Mouse (Mus musculus): ENCODE measurements around the gene Wdr76. TPM values are rescaled to one million over a fixed set of nuclear protein-coding genes. Genes with fewer than 3 reads are reported as not detected.
"Not testable (repeated sequence)": the region's sequence is repeated elsewhere in the genome, so short reads cannot be mapped to it uniquely, and the experiment has no call there.

Gene Wdr76
- polyA plus RNA-seq, 1 experiment from 2014 or later = 6.9 TPM

DNA sequence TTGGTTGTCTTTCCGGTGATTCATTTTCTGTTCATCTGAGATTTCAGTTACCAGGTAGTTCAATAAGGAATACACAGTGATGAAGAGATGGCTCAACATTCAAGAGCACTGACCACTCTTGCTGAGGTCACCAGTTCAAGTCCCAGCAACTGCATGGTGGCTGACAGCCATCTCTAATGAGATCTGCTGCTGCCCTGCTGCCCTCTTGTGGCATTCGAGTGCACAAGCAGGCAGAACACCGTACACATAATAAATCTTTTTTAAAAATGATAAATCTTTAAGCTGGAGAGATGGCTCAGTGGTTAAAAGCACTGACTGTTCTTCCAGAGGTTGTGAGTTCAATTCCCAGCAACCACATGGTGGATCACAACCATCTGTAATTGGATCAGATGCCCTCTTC, 26.0 kb upstream of the Wdr76 start:
- H3K27ac ChIP-seq (ENCODE audit: low read length) = no peak overlapping the region
- H3K4me1 ChIP-seq (ENCODE audit: control insufficient read depth, insufficient read depth, low read length) = no peaks in the 10 kb centered on the region
- H3K9me3 ChIP-seq (replicated peaks; ENCODE audit: control insufficient read depth, low read length) = no peaks in the 10 kb centered on the region
- 57% methylated on average over 3 of the region's 3 CpGs for WGBS
- H3K9ac ChIP-seq (ENCODE audit: low read length) = no peak overlapping the region
- H3K4me3 ChIP-seq (replicated peaks; ENCODE audit: low read length) = no peak overlapping the region
- H3K36me3 ChIP-seq (ENCODE audit: control insufficient read depth, insufficient read depth, low read length) = no peaks in the 10 kb centered on the region
- no peak overlapping the region for H3K4me2 ChIP-seq (ENCODE audit: low read depth, low read length)
- H3K27me3 ChIP-seq (ENCODE audit: control insufficient read depth, insufficient read depth, low read length) = no peaks in the 10 kb centered on the region
- no peak for ATAC-seq (ENCODE audit: insufficient read depth, low FRiP score)

- H3K4me2 ChIP-seq (ENCODE audit: low read depth, low read length); H3K9ac ChIP-seq (ENCODE audit: low read length); H3K36me3 ChIP-seq (ENCODE audit: control insufficient read depth, insufficient read depth, low read length); H3K9me3 ChIP-seq (replicated peaks; ENCODE audit: control insufficient read depth, low read length); H3K27ac ChIP-seq (ENCODE audit: low read length); ATAC-seq (ENCODE audit: insufficient read depth, low FRiP score); H3K27me3 ChIP-seq (ENCODE audit: control insufficient read depth, insufficient read depth, low read length); H3K4me1 ChIP-seq (ENCODE audit: control insufficient read depth, insufficient read depth, low read length); H3K4me3 ChIP-seq (replicated peaks; ENCODE audit: low read length): not testable (repeated sequence)
- WGBS = 83% methylated on average over 13 of the region's 13 CpGs
Measured at GRCm38 (mm10) chr2:121480916-121481315, 25.6 kb upstream of the Wdr76 start.

GRCm38 (mm10) chr2:121483576-121483975, 22.9 kb upstream of the Wdr76 start:
- Histone ChIP-seq H3K9ac (ENCODE audit: low read length) (no peak overlapping the region), H3K36me3 (ENCODE audit: control insufficient read depth, insufficient read depth, low read length) (no peaks in the 10 kb centered on the region), H3K4me1 (ENCODE audit: control insufficient read depth, insufficient read depth, low read length) (no peaks in the 10 kb centered on the region), H3K9me3 (replicated peaks; ENCODE audit: control insufficient read depth, low read length) (no peaks in the 10 kb centered on the region), H3K27ac (ENCODE audit: low read length) (no peak overlapping the region), H3K4me3 (replicated peaks; ENCODE audit: low read length) (no peak overlapping the region), H3K27me3 (ENCODE audit: control insufficient read depth, insufficient read depth, low read length) (no peaks in the 10 kb centered on the region), H3K4me2 (ENCODE audit: low read depth, low read length) (no peak overlapping the region)
- 80% methylated on average over 8 of the region's 8 CpGs for WGBS
- ATAC-seq (ENCODE audit: insufficient read depth, low FRiP score) = no peak

DNA sequence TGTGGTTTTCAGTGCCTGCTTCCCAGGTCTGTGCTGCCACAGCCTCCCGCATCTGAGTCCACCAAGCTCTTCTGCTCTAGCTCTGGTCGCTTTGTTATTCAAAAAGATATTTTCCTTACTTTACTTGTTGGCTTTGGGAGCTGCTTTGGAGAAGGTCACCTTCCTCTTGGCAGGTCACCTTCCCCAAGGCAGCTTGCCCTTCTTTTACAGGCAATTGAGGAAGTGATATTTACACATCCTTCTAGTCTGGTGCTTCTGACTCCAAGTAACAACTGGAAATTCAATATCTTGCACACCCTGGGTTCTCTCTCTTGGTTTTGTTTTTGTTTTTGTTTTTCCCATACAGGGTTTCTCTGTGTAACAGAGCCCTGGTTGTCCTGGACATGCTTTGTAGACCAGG, 22.1 kb upstream of the Wdr76 start:
- not testable (repeated sequence) for ATAC-seq (ENCODE audit: insufficient read depth, low FRiP score); H3K4me2 ChIP-seq (ENCODE audit: low read depth, low read length); H3K27me3 ChIP-seq (ENCODE audit: control insufficient read depth, insufficient read depth, low read length); H3K36me3 ChIP-seq (ENCODE audit: control insufficient read depth, insufficient read depth, low read length); H3K9ac ChIP-seq (ENCODE audit: low read length); H3K27ac ChIP-seq (ENCODE audit: low read length); H3K4me1 ChIP-seq (ENCODE audit: control insufficient read depth, insufficient read depth, low read length); H3K4me3 ChIP-seq (replicated peaks; ENCODE audit: low read length); H3K9me3 ChIP-seq (replicated peaks; ENCODE audit: control insufficient read depth, low read length)
- 78% methylated on average over 1 of the region's 2 CpGs for WGBS

- not testable (repeated sequence) for H3K36me3 ChIP-seq (ENCODE audit: control insufficient read depth, insufficient read depth, low read length); H3K27me3 ChIP-seq (ENCODE audit: control insufficient read depth, insufficient read depth, low read length); H3K4me3 ChIP-seq (replicated peaks; ENCODE audit: low read length); H3K4me1 ChIP-seq (ENCODE audit: control insufficient read depth, insufficient read depth, low read length); H3K27ac ChIP-seq (ENCODE audit: low read length); H3K4me2 ChIP-seq (ENCODE audit: low read depth, low read length); H3K9me3 ChIP-seq (replicated peaks; ENCODE audit: control insufficient read depth, low read length); ATAC-seq (ENCODE audit: insufficient read depth, low FRiP score); H3K9ac ChIP-seq (ENCODE audit: low read length)
- 78% methylated on average over 1 of the region's 6 CpGs for WGBS
Measured at GRCm38 (mm10) chr2:121501550-121501949, 5.0 kb upstream of the Wdr76 start.

GRCm38 (mm10) chr2:121507173-121507950, 839 bp downstream of the Wdr76 start:
- H3K9me3 ChIP-seq (replicated peaks; ENCODE audit: control insufficient read depth, low read length) = no peaks in the 10 kb centered on the region
- 4% methylated on average over 12 of the region's 12 CpGs for WGBS
- no peak overlapping the region for H3K27ac ChIP-seq (ENCODE audit: low read length)
- ATAC-seq (ENCODE audit: insufficient read depth, low FRiP score) = no peak
- no peaks in the 10 kb centered on the region for H3K27me3 ChIP-seq (ENCODE audit: control insufficient read depth, insufficient read depth, low read length)
- peak overlapping the region; percentile 66 for H3K4me2 ChIP-seq (ENCODE audit: low read depth, low read length)
- H3K4me3 ChIP-seq (replicated peaks; ENCODE audit: low read length) = peak overlapping the region; percentile 63
- H3K4me1 ChIP-seq (ENCODE audit: control insufficient read depth, insufficient read depth, low read length) = peaks cover 8% of the 10 kb centered on the region
- peak overlapping the region; percentile 64 for H3K9ac ChIP-seq (ENCODE audit: low read length)
- H3K36me3 ChIP-seq (ENCODE audit: control insufficient read depth, insufficient read depth, low read length) = no peaks in the 10 kb centered on the region

GRCm38 (mm10) chr2:121507951-121508330, 1.4 kb downstream of the Wdr76 start:
- Histone ChIP-seq H3K27me3 (ENCODE audit: control insufficient read depth, insufficient read depth, low read length) (no peaks in the 10 kb centered on the region), H3K4me3 (replicated peaks; ENCODE audit: low read length) (peak overlapping the region; percentile 63), H3K36me3 (ENCODE audit: control insufficient read depth, insufficient read depth, low read length) (no peaks in the 10 kb centered on the region), H3K4me1 (ENCODE audit: control insufficient read depth, insufficient read depth, low read length) (peaks cover 8% of the 10 kb centered on the region), H3K9me3 (replicated peaks; ENCODE audit: control insufficient read depth, low read length) (no peaks in the 10 kb centered on the region), H3K27ac (ENCODE audit: low read length) (no peak overlapping the region), H3K4me2 (ENCODE audit: low read depth, low read length) (peak overlapping the region; percentile 66), H3K9ac (ENCODE audit: low read length) (peak overlapping the region; percentile 64)
- 51% methylated on average over 2 of the region's 2 CpGs for WGBS
- ATAC-seq (ENCODE audit: insufficient read depth, low FRiP score) = no peak

GRCm38 (mm10) chr2:121509584-121509983, 3.1 kb downstream of the Wdr76 start:
- 19% methylated on average over 16 of the region's 16 CpGs for WGBS

DNA sequence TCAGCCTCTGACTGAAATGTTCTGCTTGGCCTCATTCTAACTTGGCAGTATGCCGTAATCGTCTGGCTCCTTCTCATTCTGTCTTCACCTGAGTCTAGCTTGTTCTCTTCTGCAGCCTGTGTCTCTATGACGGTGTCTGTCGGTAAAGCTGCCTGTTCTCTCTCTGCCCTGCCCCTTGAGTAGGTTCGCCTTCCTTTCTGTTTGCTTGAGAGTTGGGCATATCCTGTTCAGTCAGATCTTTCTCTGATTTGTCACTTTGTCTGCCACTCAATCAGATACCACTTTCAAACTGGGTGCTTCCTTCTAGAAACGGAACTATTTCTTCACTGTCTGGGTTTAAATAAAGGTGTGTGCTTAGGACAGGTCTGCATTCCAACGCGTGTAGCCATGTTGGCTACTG, 4.9 kb downstream of the Wdr76 start:
- Histone ChIP-seq H3K9me3 (replicated peaks; ENCODE audit: control insufficient read depth, low read length) (no peaks in the 10 kb centered on the region), H3K4me2 (ENCODE audit: low read depth, low read length) (no peak overlapping the region), H3K27me3 (ENCODE audit: control insufficient read depth, insufficient read depth, low read length) (no peaks in the 10 kb centered on the region), H3K9ac (ENCODE audit: low read length) (no peak overlapping the region), H3K36me3 (ENCODE audit: control insufficient read depth, insufficient read depth, low read length) (no peaks in the 10 kb centered on the region), H3K27ac (ENCODE audit: low read length) (no peak overlapping the region), H3K4me3 (replicated peaks; ENCODE audit: low read length) (no peak overlapping the region), H3K4me1 (ENCODE audit: control insufficient read depth, insufficient read depth, low read length) (peaks cover 8% of the 10 kb centered on the region)
- WGBS = 85% methylated on average over 8 of the region's 8 CpGs
- ATAC-seq (ENCODE audit: insufficient read depth, low FRiP score) = no peak

More at GRCm38 (mm10) chr2:121509584-121509983, 3.1 kb downstream of the Wdr76 start:
- peak overlapping the region; percentile 53 for H3K4me2 ChIP-seq (ENCODE audit: low read depth, low read length)
- peak overlapping the region; percentile 44 for H3K4me3 ChIP-seq (replicated peaks; ENCODE audit: low read length)
- peak overlapping the region; percentile 64 for H3K9ac ChIP-seq (ENCODE audit: low read length)
- no peaks in the 10 kb centered on the region for H3K9me3 ChIP-seq (replicated peaks; ENCODE audit: control insufficient read depth, low read length)
- no peak overlapping the region for H3K27ac ChIP-seq (ENCODE audit: low read length)
- peak; percentile 68 for ATAC-seq (ENCODE audit: insufficient read depth, low FRiP score)
- no peaks in the 10 kb centered on the region for H3K27me3 ChIP-seq (ENCODE audit: control insufficient read depth, insufficient read depth, low read length)
- H3K4me1 ChIP-seq (ENCODE audit: control insufficient read depth, insufficient read depth, low read length) = peaks cover 8% of the 10 kb centered on the region
- no peaks in the 10 kb centered on the region for H3K36me3 ChIP-seq (ENCODE audit: control insufficient read depth, insufficient read depth, low read length)
